Mouse (Mus musculus): ENCODE results near the gene Ikzf1. TPM values are rescaled to one million over a fixed set of nuclear protein-coding genes. Genes with fewer than 3 reads are reported as not detected.

Gene Ikzf1
- total RNA-seq, 2 experiments from 2014 or later, result 3.7 to 3.9 TPM

DNA sequence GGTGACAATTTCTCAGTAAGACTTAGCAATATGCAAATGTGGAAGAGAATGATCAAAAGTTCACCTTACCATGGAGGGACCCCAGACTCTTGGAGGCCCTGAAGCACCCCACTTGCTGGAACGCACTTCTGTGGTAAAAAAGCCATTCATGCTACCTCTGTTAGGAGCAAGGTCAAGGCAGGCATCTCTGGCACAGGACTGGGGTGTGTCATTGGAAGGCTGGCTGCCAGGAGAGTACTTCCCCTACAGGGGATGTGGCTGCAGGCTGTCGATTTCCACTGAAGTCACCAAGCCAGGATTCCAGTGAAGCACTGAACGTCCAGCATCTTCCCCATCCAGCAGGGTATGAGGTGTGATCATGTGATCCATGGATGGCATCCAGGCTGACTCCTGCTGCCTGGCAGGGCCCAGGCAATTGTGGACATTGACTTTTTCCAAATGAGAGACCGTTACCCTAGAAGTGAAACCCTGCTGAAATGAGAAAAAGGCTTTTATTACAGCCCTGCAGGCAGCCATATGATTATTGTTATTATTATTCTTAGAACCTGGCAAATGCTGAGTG, 32.9 kb downstream of the Ikzf1 start:
- no peak for DNase-seq (ENCODE audit: low spot score in 2 of 2)

DNA sequence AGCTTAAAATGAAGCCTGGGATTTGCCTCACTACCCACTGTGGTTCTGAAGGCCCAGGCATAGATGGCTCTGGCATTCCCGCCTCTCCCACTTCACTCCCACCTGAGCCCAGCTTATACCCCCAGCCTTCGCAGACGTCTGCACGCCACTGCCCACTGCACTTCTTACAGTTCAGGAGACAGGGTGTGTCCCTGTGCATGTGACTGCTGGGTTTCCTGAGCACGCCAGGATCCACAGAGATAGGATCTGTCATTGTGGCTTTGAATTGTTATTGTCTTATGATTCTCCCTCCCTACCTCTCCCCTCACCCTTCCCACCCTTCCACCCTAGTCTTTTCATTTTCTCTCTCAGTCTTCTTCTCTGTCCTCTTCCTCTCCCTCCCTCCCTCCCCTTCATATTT, 34.9 kb downstream of the Ikzf1 start:
- no peak for DNase-seq (ENCODE audit: low spot score in 2 of 2)

- no peak for DNase-seq (ENCODE audit: low spot score in 2 of 2)
These were observed 40.6 kb downstream of the Ikzf1 start for GRCm38 (mm10) chr11:11725252-11725875.

DNA sequence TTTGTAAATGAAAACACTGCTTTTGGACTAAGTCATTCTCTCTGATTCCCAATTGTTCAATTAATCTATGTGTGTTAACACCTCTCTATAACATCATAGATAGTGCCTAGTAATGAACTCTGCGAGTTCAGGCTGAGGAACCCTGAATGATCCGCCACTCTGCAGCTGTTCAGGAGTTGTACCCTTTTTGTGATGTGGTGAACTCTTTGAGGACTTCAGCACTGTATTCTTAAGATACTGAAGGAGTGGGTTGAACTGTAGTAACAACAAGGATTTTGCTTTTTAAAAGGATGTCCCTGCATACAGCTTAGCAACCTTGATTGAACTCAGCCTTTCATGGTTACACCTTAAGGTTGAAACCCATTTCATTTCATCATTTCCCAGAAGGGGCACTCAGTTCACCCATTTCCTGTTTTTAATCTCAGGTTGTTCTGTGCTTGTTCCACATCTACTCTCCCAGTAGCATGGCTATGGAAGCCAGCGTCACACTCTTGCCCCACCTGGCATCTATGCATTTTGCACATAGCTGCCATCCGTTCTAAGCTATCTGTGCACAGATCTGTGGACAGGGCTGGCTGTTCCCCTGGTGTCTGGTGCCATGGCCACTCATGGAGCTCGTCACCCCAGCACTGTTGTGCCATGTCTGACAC, 41.2 kb downstream of the Ikzf1 start:
- no peak for DNase-seq (ENCODE audit: low spot score in 2 of 2)

DNA sequence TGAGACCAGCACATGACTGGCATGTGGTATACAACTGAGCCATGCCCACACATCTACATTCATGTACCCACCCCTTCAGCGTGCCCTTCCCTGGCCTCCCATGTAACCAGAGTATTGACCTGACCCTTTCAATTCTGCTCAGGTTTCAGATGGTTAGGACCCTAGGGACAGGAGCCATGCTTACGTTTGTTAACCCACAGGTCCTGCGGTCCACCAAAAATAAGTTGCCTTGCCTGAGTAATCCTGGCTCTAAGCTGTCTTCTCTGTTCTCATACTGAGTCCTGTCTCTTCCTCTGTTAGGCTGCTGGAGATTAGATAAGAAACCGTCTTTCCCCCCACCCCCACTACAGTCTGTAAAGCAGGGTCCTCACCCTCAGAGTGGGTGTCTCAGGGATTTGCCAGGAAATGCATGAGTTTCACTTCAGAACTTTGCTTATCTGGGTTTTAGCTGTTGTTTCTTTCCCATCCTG, 42.0 kb downstream of the Ikzf1 start:
- DNase-seq (ENCODE audit: low spot score in 2 of 2), result no peak

DNA sequence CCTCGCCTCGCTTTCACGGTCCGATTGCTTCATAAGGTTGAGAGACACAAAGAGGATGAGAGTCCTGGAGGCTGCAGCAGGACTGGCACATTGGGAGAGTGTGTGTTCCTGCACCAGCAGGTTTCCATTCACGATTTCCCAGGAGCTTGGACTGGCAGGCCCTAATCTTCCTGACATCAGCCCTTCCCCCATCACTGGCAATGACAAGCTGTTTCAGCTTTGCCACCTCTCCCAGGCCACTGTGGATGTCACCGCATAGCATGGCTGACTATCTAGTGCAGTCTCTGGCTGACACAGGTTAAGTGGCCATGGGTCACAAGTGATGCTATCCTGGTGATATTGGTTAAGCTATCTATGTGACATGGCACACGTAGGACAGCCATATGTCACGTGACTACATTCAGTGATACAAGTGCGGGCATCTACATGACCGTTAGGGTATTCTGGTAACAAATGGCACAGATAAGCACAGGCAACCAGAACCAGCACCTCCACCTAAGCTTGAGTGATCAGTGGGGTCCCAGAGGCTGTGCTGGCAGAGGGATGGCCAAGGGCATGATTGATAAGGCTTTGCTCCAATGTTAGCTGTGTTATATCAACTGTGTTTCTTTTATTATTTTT, 43.2 kb downstream of the Ikzf1 start:
- no peak for DNase-seq (ENCODE audit: low spot score in 2 of 2)

GRCm38 (mm10) chr11:11729216-11729615, 44.4 kb downstream of the Ikzf1 start:
- no peak for DNase-seq (ENCODE audit: low spot score in 2 of 2)

DNA sequence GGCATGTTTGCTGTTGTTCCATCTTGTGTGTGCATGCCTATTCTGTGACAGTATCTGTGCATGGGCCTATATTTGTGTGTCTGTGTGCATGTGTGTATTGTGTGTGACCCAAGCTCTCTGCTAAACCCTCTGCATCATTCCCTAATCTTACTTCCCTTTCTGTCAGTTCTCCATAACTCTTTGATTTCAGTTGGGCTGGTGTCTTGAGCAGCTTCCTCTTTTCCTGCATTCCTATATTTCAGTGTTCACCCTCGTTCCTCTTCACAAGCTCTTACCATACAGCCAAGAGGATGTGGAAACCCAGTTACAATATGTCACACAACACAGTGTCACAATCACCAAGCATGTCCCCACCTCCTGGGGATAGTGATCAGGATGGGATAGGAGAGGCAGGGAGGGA, 45.3 kb downstream of the Ikzf1 start:
- DNase-seq (ENCODE audit: low spot score in 2 of 2), result no peak

DNA sequence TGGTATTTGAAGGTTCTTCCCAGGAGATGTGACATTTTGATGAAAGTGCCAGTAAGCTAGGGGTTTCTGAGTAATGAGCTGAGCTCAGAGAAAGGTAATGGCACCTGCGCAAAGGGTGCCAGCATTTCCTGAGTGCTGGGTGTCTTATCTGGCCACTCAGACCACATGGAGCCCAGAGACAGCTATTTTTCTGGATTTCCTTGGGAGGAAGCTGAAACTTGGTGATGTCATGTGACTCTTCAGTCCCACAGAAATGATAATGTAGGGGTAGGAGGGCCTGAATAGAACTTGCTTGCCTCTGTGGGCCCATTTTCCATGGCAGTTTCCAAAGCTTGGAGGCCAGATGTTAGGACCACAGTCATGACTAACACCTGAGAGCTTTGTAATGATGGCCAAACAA, 46.9 kb downstream of the Ikzf1 start:
- no peak for DNase-seq (ENCODE audit: low spot score in 2 of 2)

GRCm38 (mm10) chr11:11732972-11733770, 48.4 kb downstream of the Ikzf1 start:
- DNase-seq (ENCODE audit: low spot score in 2 of 2), result no peak

GRCm38 (mm10) chr11:11735155-11735554, 50.4 kb downstream of the Ikzf1 start:
- DNase-seq (ENCODE audit: low spot score in 2 of 2), result no peak

DNA sequence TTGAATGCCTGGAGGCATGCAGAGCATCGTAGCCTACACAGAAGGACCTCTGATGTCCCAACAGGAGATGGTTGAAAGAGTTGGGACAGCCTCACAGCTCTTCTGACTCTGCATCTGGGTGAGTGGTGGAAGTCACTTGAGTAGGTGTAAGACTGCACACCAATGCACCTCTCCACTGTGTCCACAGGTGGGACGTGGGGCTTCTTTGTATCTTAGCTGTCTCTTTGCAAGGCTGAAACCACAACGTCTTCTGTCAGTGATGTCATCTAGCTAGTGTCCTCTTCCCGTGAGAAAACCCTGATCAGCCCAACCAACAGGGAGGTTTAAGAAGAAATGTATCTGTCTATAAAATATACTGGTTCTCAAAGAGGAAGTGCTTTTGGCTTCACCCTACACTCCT, 52.1 kb downstream of the Ikzf1 start:
- DNase-seq (ENCODE audit: low spot score in 2 of 2), result no peak

GRCm38 (mm10) chr11:11737562-11737961, 52.8 kb downstream of the Ikzf1 start:
- DNase-seq (ENCODE audit: low spot score in 2 of 2), result no peak

DNA sequence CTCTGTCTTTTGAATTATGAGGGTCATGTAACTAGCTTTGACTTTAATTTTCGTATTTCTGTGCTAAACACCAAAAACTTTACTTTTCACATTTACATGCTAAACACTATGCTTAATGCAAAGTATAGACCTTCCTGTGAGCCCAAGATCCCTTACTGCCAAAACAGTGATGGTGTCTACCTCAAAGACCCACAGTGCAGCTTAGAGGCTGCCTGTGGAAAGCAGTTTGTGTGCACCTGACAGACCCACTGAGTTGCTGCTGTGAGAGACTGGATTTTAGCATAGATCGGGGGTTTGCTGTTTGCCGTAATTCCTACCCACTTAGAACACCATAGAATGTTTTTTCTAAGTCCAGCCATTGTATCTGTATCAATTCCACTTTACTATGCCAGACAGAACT, 54.3 kb downstream of the Ikzf1 start:
- no peak for DNase-seq (ENCODE audit: low spot score in 2 of 2)

- DNase-seq (ENCODE audit: low spot score in 2 of 2), result no peak
These were observed 55.8 kb downstream of the Ikzf1 start for GRCm38 (mm10) chr11:11740603-11741002.

- DNase-seq (ENCODE audit: low spot score in 2 of 2), result no peak
These were observed 56.8 kb downstream of the Ikzf1 start for GRCm38 (mm10) chr11:11741574-11741973.

DNA sequence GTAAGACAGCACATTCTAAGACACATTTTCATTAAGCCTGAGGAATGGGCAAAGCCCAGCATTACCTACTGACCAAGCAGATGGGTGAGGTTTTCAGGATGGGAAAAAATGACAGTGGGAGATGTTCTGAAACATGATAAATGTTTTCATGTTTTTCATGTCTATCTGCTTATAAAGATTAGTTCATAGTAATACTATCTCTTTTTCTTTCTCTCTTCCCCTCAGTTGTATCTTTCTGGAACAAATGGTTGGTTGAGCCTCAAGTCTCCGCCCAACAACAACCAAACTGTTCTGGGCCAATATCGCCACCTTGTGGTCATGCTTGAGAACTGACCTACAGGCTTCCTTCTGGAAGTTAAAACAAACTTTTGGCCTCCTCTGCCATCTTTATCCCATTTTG, 57.8 kb downstream of the Ikzf1 start:
- DNase-seq (ENCODE audit: low spot score in 2 of 2), result no peak

DNA sequence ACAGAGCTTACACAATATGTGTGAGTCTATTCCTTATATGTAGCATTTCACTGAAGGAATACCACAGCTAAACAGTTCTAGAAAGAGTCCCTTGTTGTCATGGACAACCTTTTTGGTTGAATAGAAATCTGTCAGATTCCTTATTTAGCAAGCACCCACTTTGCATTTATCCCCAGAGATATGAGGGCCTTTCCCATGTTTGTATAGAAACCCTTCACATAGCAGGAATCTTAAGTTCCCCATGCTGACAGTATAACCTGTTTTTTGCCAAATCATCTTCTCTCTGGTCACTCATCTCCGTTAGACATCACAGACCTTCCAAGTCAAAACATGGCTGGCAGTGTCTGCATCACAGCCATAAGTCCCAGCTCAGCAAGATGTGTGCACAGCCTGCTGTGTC, 59.4 kb downstream of the Ikzf1 start:
- DNase-seq (ENCODE audit: low spot score in 2 of 2), result no peak

DNA sequence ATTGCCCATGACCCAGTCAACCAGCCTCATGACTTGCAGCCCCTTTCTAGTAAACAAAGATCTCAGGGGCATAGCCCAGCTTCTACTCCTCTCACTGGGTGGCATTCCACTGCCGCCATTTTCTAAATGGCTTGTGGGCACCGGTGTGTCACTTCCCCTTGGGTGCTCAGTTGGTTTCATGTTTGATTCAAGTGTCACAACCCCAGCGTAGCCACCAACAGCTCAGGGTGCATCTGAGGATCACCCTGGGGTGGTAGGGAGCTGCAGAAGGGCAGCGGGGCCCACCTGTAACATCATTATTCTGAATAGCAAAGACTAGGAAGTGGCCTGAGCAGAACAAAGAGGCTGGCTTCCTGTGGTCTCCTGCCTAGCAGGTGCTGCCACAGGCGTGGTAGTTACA, 66.3 kb downstream of the Ikzf1 start:
- DNase-seq (ENCODE audit: low spot score in 2 of 2), result no peak

GRCm38 (mm10) chr11:11752859-11753258, 68.1 kb downstream of the Ikzf1 start:
- DNase-seq (ENCODE audit: low spot score in 2 of 2), result no peak

DNA sequence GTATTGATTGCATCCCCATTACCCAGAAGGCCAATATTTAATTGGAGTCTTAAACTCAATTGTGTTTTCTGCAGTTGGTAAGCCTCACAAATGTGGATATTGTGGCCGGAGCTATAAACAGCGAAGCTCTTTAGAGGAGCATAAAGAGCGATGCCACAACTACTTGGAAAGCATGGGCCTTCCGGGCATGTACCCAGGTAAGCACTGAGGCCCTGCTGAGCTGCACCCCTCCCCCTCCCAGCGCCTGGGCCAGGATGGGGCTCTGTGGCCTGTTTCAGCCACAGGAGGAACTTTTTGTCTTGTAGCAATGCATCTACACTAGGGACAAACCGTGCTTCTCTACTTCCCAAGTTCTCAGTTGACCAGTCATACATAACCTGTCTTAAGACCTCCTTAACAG, 73.3 kb downstream of the Ikzf1 start:
- no peak for DNase-seq (ENCODE audit: low spot score in 2 of 2)

DNA sequence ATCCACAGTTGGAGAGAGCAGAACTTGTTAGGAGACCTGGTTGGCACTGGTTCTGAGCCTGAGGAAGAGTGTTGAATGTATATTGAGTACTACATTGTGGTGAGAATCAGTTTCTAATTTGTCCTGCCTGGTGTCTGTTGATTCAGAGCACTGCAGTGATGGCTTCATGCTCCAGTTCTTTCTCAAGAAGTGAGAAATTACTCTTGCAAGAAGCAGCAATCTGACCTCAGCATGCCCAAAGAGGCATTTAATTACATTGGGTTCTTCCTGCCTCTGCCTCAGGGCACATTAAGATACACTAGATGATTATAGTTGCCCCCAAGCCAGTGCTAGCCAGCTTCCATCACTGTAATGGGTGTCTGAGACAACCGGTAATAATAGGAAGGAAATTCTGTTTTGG, 74.1 kb downstream of the Ikzf1 start:
- DNase-seq (ENCODE audit: low spot score in 2 of 2), result no peak

All from layer of hippocampus, adult 18-20 months (tissue).